Mouse (Mus musculus): ENCODE measurements around the gene Lhfpl1. TPM values are rescaled to one million over a fixed set of nuclear protein-coding genes. Genes with fewer than 3 reads are reported as not detected.

Gene Lhfpl1
- total RNA-seq (2023) = 1 to 10 TPM in 1 of 2 experiments, under 1 TPM in 1; 0.61 to 1.2 TPM

GRCm38 (mm10) chrX:145348377-145349203 lies at the start of gene Lhfpl1:
Gene Lhfpl1, minus strand, starts transcription at chrX:145349089.

Other genes with a start within 250 kb of the Lhfpl1 start
- gene Amot, start 156.1 kb upstream of the Lhfpl1 start, total RNA-seq (2023) = under 1 TPM; 0.33 to 0.44 TPM

Data from T-cell, adult 66 days (primary cell).